Mouse (Mus musculus) ES-CJ7 (cell line): ENCODE measurements at regions not wholly inside any gene's neighbourhood (a gene's known extent, or its start where the extent isn't known, plus 50 kb on each side); places are given as distances from the start of the nearest gene placed in this dataset.
A peak's percentile ranks its signal among the peaks of the same experiment; 100 is the strongest.

Source experiments
- DNase-seq: peaks from one replicate; pipeline ENCODE4 v3.0.0; 2011; ENCODE audit warnings: low read depth, low spot score

DNA sequence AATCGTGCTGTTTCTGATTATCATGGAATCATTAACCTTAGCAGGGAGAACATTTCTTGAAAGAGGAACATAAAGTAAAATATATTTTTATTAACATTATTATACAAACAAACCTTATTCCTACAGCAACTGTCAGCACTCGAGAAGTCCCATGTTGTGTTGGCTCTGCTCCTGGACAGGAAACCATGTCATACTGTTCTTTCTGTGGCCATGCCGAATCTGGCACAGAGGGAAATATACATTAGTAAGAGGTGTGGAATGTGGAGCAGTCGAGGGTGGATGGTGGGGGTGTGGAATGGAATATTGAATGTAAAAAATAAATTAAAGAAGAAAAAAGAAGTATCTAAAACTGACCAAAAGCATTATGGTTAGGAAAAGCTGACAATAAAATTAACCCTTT, 342.1 kb upstream of the Pmfbp1 start:
- DNase-seq: no peak

DNA sequence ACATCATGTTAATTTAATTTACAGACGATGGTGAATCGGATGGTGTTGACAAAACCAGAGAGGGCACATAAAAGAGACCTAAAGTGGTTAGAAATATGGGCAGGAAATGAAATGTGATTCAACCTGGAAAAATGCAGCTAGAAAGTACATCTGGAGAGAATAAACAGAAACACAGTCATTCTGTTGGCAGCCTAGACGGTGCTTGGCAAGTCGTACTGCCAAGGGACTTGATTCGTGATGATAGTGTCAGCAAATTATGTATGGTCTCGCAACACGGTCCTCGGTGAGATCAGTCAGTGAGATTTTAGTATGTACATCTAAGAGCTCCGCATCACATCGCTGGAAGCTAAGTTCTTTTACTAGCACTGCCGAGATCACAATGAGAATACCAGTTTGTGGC, 338.3 kb upstream of the Pmfbp1 start:
- DNase-seq: no peak

- no peak for DNase-seq
These were observed 337.8 kb upstream of the Pmfbp1 start for GRCm38 (mm10) chr8:109156016-109156415.

- DNase-seq: no peak
These were observed 321.1 kb upstream of the Pmfbp1 start for GRCm38 (mm10) chr8:109172701-109173100.

DNA sequence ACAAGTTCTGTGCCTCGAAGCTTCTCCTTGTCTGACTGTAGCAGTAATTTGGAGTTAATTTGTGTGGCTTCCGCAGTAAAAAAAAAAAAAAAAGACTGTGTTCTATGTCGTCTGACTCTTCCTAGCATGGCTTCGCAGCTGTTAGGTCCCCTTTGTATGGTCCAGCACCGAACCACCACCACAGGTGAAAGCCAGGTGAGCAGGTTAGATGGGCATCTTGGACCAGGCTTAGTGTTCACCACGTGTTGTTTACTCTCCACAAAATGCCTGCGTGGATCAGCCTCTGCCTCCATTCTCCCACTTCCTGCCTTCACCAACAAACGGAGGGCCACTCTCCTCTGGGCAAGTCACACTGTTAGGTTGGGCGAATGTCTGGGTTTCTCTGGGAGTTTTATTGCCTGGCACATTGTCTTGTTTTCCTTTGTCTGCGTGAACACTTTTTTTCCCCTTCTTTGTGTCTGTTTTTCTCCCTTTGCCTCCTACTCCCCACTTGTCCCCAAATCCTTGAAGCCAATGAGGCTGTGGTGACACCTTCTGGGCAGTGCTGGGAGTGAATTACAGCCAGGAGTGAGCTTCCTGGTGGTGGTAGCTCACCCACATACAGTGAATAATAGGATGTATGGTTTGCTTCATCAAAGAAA, 308.1 kb upstream of the Pmfbp1 start:
- DNase-seq: peak; percentile 71

- no peak for DNase-seq
These were observed 306.2 kb upstream of the Pmfbp1 start for GRCm38 (mm10) chr8:109187617-109188016.

- DNase-seq: no peak
These were observed 279.6 kb upstream of the Pmfbp1 start for GRCm38 (mm10) chr8:109214247-109214646.

DNA sequence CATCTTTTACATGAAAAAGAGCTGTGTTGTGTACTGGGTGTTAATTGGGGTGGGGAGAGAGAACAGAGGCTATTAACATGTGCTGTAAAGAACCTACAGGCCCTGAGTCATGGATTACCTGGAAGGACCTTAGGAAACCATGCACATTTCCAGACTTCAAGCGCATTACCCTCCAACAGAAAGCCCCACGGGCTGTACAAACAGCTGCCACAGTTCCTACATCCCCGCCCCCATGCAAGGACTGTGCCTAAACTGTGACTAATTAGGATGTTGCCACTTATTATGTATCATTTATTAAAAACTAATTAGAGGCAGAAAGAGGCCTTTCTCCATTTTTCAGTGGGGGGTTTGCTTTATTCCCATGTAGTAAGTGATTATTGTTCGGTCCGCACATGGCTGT, 277.5 kb upstream of the Pmfbp1 start:
- no peak for DNase-seq

- DNase-seq: no peak
These were observed 276.5 kb upstream of the Pmfbp1 start for GRCm38 (mm10) chr8:109217326-109217725.

DNA sequence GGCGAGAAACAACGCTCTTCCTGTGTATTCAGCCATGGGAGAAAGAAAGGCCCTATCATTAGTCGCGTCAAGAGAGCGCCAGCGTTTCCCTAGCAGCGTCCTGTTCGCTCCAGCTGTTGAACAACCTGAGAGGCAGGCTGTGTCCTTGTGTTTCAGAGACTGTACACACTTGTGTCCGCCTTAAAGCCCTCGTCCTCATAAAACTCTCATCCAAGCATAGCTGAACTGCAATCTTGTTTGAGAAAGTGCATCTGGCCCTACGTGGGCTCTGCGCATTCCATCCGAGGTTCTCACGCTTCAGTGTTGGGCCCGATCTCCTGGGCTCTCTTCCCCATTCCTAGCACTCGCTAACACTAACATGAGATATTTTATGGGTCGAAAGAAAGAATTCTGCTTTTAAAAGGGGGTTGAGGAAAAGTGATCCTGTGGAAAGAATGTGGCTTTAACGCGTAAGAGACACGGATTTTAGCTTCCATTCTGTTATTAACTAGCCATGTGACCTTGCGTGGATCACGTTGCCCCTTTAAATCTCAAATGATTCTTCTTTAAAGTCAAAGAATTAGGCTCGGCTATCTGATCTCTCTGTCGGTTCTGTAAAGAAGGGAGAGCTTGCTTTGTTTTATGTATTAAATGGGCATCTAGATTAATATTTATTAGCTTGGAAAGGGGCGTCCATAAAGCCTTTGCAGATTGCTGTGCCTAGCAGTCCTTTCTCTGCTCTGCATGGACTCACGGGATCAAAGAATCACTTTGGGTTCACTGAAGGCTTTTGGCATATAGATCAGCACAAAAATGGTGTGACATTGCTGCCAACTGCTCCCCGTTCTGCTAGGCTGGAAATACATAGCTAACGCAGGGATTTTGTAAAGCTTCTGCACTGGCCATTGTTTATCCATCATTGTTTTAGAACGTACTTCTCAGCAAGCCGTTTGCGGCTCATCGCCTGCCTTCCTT, 261.3 kb upstream of the Pmfbp1 start:
- no peak for DNase-seq

DNA sequence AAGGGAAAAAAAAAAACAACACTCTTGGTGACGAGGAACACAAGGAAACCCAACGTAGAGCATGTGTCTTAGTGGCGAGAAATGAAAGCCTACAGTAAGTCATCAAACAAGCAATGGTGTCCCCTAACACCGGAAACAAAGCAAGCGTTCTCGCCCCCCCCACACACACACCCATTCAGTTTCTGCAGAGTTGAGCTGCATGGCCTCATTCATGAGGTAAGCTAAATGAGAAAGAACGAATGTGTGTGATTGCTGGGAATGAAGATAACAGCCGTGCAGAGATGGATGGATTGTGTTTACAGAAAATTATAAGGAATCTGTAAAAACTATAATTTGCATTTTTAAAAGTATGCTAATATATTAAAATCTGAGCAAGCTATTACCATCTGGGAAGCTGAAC, 248.3 kb upstream of the Pmfbp1 start:
- DNase-seq: no peak

GRCm38 (mm10) chr8:109247875-109248274, 246.0 kb upstream of the Pmfbp1 start:
- no peak for DNase-seq

DNA sequence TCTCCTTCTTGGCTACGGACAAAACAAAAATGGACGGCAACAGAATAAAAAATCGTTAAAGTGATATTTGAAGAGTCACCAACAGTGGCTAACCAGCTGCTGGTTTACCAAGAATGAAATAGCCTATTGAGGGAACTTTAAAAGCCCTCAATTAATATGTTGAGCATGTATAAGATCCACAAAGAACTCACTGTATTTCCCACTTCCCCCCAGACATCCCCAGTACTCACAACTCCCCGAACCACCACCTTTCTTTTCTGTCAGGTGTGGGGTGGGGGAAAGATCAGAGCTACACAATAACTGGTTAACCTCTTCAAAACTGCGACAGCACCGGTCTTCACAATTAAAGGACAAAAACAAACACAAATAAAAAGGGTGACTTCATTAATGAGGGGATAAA, 245.5 kb upstream of the Pmfbp1 start:
- no peak for DNase-seq

DNA sequence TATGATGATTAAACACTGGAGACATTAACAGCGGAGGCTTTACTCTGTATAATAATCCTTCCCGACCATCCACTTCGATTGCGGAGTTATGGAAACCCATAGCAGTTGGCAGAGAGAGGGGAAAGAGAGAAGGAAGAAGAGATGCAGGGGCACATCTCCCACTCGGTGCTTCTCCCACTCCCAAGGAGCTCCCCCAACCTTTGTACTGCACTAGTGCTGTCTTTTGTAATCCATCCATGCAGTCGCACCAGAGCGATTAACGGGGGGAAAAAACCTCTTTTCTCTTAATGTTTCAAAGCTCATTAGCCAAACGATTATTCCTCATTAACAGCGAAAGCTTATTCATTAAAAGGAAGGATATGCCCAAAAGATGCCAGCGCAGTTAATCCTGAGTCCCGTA, 244.6 kb upstream of the Pmfbp1 start:
- no peak for DNase-seq

- DNase-seq: no peak
These were observed 244.1 kb upstream of the Pmfbp1 start for GRCm38 (mm10) chr8:109249691-109250090.

GRCm38 (mm10) chr8:109250551-109250950, 243.3 kb upstream of the Pmfbp1 start:
- DNase-seq: no peak

DNA sequence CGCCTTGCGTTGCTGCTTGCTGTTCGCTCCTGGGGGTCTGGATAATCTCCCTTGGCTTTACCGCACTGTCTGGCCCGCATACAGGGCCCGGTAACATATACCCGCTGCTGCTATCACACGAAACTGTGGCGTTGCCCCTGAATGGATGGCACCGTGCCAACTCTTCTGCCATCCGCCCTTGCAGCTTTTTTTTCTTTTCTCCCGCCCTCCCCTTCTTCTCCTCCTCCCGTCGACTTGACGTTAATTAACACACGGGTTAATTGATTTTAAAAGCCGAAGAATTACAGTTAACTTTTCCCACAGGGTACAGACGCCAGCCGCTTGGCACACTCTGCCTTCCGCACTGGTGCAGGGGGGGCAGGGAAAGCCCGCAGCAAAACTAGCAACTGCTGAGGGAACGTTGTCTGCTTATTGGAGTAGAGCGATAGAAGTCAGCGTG, 242.4 kb upstream of the Pmfbp1 start:
- no peak for DNase-seq

DNA sequence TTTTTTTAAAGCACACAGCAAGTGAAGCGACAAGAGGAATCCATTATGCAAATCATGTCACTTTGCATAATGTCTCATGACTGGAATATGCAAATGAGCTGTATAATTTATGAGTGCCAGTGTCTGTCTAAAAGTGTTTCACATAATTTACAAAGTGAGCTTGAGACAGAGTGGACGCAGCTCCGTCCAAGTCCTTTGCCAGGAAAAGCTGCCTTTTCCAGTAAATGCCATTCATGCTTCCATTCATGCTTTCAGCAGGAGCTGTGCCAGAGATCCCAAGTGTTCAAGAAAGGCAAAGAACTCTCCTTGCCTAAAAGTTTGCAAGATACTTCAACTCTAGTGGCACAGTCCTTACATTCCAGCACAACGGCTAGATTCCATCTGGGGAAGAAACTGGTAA, 241.4 kb upstream of the Pmfbp1 start:
- no peak for DNase-seq

- peak; percentile 68 for DNase-seq
These were observed 214.7 kb upstream of the Pmfbp1 start for GRCm38 (mm10) chr8:109279129-109279528.

- DNase-seq: peak; percentile 73
These were observed 213.3 kb upstream of the Pmfbp1 start for GRCm38 (mm10) chr8:109280540-109280939.

GRCm38 (mm10) chr8:109281598-109281997, 212.2 kb upstream of the Pmfbp1 start:
- peak; percentile 59 for DNase-seq

DNA sequence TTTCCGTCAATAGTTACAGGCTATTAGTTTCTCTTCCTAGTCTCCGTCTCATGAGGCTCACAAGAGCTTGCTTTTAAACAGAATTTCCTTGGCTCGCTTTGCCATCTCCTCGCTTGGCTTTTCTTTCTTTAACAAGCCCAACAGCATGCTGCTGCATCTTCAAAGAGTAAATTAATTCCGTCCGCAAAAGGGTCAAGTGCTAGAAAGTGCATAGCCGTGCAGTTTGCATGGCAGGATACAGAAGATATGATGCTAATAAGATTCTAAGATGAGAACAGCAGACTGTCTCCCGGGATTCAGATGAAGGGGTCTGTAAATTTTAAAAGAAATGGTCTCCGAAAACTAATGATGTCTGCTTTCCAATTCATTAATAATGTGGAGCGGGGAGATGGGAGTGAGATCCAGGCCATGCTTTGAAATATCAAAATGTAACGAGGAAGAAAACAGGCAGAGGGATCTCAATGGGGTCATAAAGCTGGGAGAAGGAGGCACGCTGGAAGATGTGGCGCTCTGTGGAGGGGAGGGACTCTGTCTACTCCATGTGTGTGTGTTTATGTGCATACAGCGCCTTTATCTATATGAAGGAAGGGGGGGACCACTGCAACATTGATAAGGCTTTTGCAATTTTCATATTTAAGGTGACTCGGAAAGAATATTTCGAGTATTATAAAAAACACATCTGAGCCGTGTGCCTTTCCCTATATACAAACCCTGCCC, 183.0 kb upstream of the Pmfbp1 start:
- no peak for DNase-seq
